Mouse (Mus musculus): ENCODE data around the gene Def8.

- TF ChIP-seq CTCF (conservative IDR thresholded peaks at IDR 0.05 in 1 of 2, IDR thresholded peaks at IDR 0.05 in 1 of 2; ENCODE audit: low read depth in 2 of 2, low read length in 2 of 2): no peak
- no peak for TF ChIP-seq JUN (IDR thresholded peaks at IDR 0.05; ENCODE audit: insufficient read depth, low read depth, low read length)
- no peak for TF ChIP-seq NRF1 (IDR thresholded peaks at IDR 0.05; ENCODE audit: low read depth, low read length)
- no peak for TF ChIP-seq POLR2A (IDR thresholded peaks at IDR 0.05; ENCODE audit: low read depth, low read length)
- TF ChIP-seq UBTF (IDR thresholded peaks at IDR 0.05; ENCODE audit: low read depth, low read length): no peak
- TF ChIP-seq JUND (conservative IDR thresholded peaks at IDR 0.05; ENCODE audit: low read depth, low read length): no peak
- no peak for TF ChIP-seq EP300 (IDR thresholded peaks at IDR 0.05; ENCODE audit: low read length)
- TF ChIP-seq ZC3H11A (IDR thresholded peaks at IDR 0.05; ENCODE audit: low read depth, low read length): no peak
- no peak for TF ChIP-seq MYC (IDR thresholded peaks at IDR 0.05; ENCODE audit: low read depth, low read length)
- TF ChIP-seq HCFC1 (IDR thresholded peaks at IDR 0.05; ENCODE audit: low read depth, low read length): no peak
- no peak for TF ChIP-seq CHD2 (IDR thresholded peaks at IDR 0.05; ENCODE audit: low read length)
- TF ChIP-seq MAX (IDR thresholded peaks at IDR 0.05; ENCODE audit: low read length): no peak
These were observed 76.2 kb downstream of the Def8 start for GRCm38 (mm10) chr8:123499556-123499955.
